Mouse (Mus musculus) hematopoietic stem cell, adult 5-6 weeks (primary cell): ENCODE measurements around the gene Klhl35. TPM values are rescaled to one million over a fixed set of nuclear protein-coding genes. Genes with fewer than 3 reads are reported as not detected.

Experiments
- total RNA-seq: library from RNA; stranded (forward); fragments of 172-1452, 232-1000 nt; gene quantifications from 2 replicates; pipeline ENCODE4 v1.2.3, GENCODE M21; 2017

Gene Klhl35
- total RNA-seq, 1 experiment from 2014 or later, result not detected

Other genes with a start within 250 kb of the Klhl35 start
- gene Mogat2, start 227.4 kb upstream of the Klhl35 start, total RNA-seq, result 0.84 and 3.6 TPM in 2 replicates
- 0.20 TPM in 1 of 2 replicates, not detected in the other for gene Map6, start 198.6 kb upstream of the Klhl35 start, total RNA-seq
- gene Serpinh1, start 112.8 kb upstream of the Klhl35 start, total RNA-seq, result 3.1 and 5.0 TPM in 2 replicates
- gene Gdpd5, start 84.6 kb upstream of the Klhl35 start, total RNA-seq, result 0.15 and 0.25 TPM in 2 replicates
- gene Rps3, start 17.7 kb downstream of the Klhl35 start, total RNA-seq, result 2,540 and 2,778 TPM in 2 replicates
- 77.8 and 83.5 TPM in 2 replicates for gene Arrb1, start 69.5 kb downstream of the Klhl35 start, total RNA-seq
- gene Tpbgl, start 161.1 kb downstream of the Klhl35 start, total RNA-seq, result not detected in 2 replicates
- 1.4 and 2.6 TPM in 2 replicates for gene Slco2b1, start 245.3 kb downstream of the Klhl35 start, total RNA-seq